Comparison of ENCODE assay signal across 9 mouse cellular contexts in genomic region chr1:184935980-184936379, GRCm38 (mm10). TPM values are rescaled to one million over a fixed set of nuclear protein-coding genes. Genes with fewer than 3 reads are reported as not detected.
"Had no signal": no experiment of that assay in that cellular context is flagged by ENCODE, and none has a peak within 500 bp of the region (broad histone marks: within the 10 kb centered on the region; RNA-seq: fewer than 3 reads in every experiment).

No protein-coding gene starts in this region.

- H3K9ac ChIP-seq: midbrain, embryonic 13.5 days; stomach, embryonic 15.5 days had no signal

- DNase-seq: kidney, adult 8-10 months; kidney, postnatal 25 days; right cerebral cortex, postnatal 14 days; thymus, adult 2 months; thymus, postnatal 36 days had no signal

- ATAC-seq: midbrain, embryonic 13.5 days had no signal

- H3K27me3 ChIP-seq: midbrain, embryonic 13.5 days; stomach, embryonic 15.5 days had no signal

- H3K9me3 ChIP-seq: midbrain, embryonic 13.5 days; stomach, embryonic 15.5 days had no signal

- H3K4me2 ChIP-seq: midbrain, embryonic 13.5 days; stomach, embryonic 15.5 days had no signal

- H3K36me3 ChIP-seq: stomach, embryonic 15.5 days had no signal

- H3K27ac ChIP-seq: left cerebral cortex, adult 2 months; macrophage; midbrain, embryonic 13.5 days; stomach, embryonic 15.5 days had no signal

- H3K4me3 ChIP-seq: left cerebral cortex, adult 2 months; midbrain, embryonic 13.5 days; stomach, embryonic 15.5 days had no signal

- H3K4me1 ChIP-seq: midbrain, embryonic 13.5 days; stomach, embryonic 15.5 days had no signal

RNA-seq across cellular contexts. Expression of gene C130074G19Rik, which starts 53.0 kb away (rescaled TPM):
- polyA plus RNA-seq: macrophage had no signal
